Mouse (Mus musculus): Measurements from ENCODE around the gene Ap1b1. TPM values are rescaled to one million over a fixed set of nuclear protein-coding genes. Genes with fewer than 3 reads are reported as not detected.

The Ap1b1 gene
- polyA plus RNA-seq, 1 experiment from 2014 or later: 48.3 TPM

DNA sequence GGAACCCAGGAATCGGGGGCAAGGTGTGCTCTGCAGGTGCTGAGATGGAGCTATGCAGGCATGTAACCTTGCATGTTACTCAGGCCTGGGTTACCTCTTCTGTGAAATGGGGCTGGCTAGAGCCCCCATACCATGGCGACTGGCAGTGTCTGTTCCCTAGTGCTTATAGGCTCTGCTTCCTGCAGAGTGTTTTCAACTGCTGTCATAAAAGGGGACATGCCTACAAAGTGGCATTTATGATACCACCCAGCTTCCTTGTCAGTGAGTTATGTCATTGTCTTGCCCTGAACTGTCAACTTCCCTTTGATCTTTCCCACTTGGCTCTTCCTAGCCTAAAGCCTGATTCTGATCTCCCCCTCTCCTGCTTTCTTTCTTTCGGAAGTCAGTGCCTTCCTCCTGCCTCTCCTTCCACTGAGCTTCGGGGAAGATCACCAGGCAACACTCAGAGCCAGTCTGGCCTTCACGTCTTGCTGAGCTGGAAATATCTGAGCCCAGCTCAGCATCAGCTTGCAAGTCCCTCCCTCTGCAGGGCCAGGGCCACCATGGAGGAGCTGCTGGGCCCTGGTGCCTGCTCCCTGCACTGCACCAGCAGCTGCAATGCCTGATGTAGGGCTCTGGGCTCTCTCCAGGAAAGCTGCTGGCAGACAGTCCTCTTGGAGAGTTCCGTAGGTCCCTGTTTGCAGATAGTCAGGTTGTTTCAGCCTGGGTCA lies 23.4 kb upstream of the Ap1b1 start:
- no peak for ATAC-seq (ENCODE audit: low read depth)
- Histone ChIP-seq H3K27me3 (ENCODE audit: control insufficient read depth, insufficient read depth, low read depth, low read length) (no peaks in the 10 kb centered on the region), H3K9me3 (ENCODE audit: control insufficient read depth, low read length) (no peaks in the 10 kb centered on the region), H3K9ac (ENCODE audit: low read length) (no peak overlapping the region), H3K4me2 (ENCODE audit: low read depth, low read length) (no peak overlapping the region), H3K4me1 (replicated peaks; ENCODE audit: control insufficient read depth, insufficient read depth, low read length) (no peaks in the 10 kb centered on the region), H3K27ac (ENCODE audit: low read length) (no peak overlapping the region), H3K36me3 (ENCODE audit: control insufficient read depth, insufficient read depth, low read length) (no peaks in the 10 kb centered on the region), H3K4me3 (ENCODE audit: low read length) (no peak overlapping the region)
- 47% methylated on average over 6 of the region's 6 CpGs for WGBS

DNA sequence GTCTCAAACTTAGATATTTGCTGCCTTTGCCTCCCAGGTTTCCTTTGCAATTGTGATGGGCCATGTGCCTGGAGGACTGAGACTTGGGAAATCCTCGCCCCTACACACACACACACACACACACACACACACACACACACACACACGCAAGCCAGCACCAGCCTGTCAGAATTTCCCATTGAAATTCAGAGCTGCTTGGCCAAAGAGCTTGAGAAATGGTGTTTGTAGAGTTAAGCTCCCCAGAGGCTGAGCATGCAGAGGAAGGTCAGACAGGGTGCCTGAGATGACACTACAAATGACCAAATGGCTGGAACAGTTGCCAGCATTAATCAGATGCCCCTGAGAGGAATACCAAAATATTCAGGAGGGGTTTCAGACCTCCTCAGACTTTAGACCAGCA lies 20.3 kb upstream of the Ap1b1 start:
- ATAC-seq (ENCODE audit: low read depth): no peak
- Histone ChIP-seq H3K9ac (ENCODE audit: low read length) (no peak overlapping the region), H3K27ac (ENCODE audit: low read length) (no peak overlapping the region), H3K27me3 (ENCODE audit: control insufficient read depth, insufficient read depth, low read depth, low read length) (no peaks in the 10 kb centered on the region), H3K4me3 (ENCODE audit: low read length) (no peak overlapping the region), H3K4me1 (replicated peaks; ENCODE audit: control insufficient read depth, insufficient read depth, low read length) (no peaks in the 10 kb centered on the region), H3K9me3 (ENCODE audit: control insufficient read depth, low read length) (no peaks in the 10 kb centered on the region), H3K36me3 (ENCODE audit: control insufficient read depth, insufficient read depth, low read length) (no peaks in the 10 kb centered on the region), H3K4me2 (ENCODE audit: low read depth, low read length) (no peak overlapping the region)
- 48% methylated on average over 2 of the region's 2 CpGs for WGBS

DNA sequence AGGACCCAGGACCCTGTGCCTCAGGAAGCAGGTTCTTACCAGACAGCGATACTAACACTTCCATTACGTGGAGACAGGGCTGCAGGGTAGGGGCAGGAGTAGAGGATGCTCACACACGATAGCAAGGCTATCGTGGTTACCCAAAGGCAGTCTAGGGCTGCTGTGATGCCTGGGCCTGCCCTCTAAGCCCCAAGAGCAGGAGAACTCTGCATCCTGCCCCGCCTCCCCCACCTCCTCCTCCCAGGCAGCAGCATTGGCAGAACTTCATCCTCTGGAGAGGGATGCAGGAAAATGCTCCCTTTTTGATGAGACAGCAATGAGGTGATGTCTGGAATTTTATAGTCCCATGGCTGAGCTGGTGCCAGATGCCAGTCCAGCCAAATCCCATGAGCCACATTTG lies 19.7 kb upstream of the Ap1b1 start:
- no peaks in the 10 kb centered on the region for H3K9me3 ChIP-seq (ENCODE audit: control insufficient read depth, low read length)
- no peak overlapping the region for H3K27ac ChIP-seq (ENCODE audit: low read length)
- H3K4me3 ChIP-seq (ENCODE audit: low read length): no peak overlapping the region
- no peak overlapping the region for H3K9ac ChIP-seq (ENCODE audit: low read length)
- H3K27me3 ChIP-seq (ENCODE audit: control insufficient read depth, insufficient read depth, low read depth, low read length): no peaks in the 10 kb centered on the region
- no peaks in the 10 kb centered on the region for H3K4me1 ChIP-seq (replicated peaks; ENCODE audit: control insufficient read depth, insufficient read depth, low read length)
- 62% methylated on average over 5 of the region's 5 CpGs for WGBS
- no peak for ATAC-seq (ENCODE audit: low read depth)
- H3K4me2 ChIP-seq (ENCODE audit: low read depth, low read length): no peak overlapping the region
- H3K36me3 ChIP-seq (ENCODE audit: control insufficient read depth, insufficient read depth, low read length): no peaks in the 10 kb centered on the region

DNA sequence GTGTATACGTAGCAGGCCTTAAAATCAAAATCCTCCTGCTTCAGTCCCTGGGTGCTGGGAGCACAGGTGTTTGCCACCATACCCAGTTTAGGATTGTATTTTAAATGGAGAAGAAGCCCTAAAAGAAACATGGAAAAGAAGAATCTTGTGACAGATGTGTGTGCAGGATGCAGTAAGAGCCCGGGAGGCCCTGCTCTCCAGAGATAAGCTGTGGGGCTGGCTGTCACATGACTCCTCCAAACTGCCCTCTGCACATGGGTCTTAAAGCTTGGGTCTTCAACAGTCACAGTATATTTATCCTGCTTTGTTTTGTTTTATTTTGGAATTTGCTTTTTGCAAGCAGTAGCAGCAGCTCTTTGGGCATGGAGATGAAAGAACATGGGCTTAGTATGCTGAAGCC lies 19.1 kb upstream of the Ap1b1 start:
- Histone ChIP-seq H3K27me3 (ENCODE audit: control insufficient read depth, insufficient read depth, low read depth, low read length) (no peaks in the 10 kb centered on the region), H3K4me2 (ENCODE audit: low read depth, low read length) (no peak overlapping the region), H3K9ac (ENCODE audit: low read length) (no peak overlapping the region), H3K4me3 (ENCODE audit: low read length) (no peak overlapping the region), H3K9me3 (ENCODE audit: control insufficient read depth, low read length) (no peaks in the 10 kb centered on the region), H3K36me3 (ENCODE audit: control insufficient read depth, insufficient read depth, low read length) (no peaks in the 10 kb centered on the region), H3K27ac (ENCODE audit: low read length) (no peak overlapping the region), H3K4me1 (replicated peaks; ENCODE audit: control insufficient read depth, insufficient read depth, low read length) (no peaks in the 10 kb centered on the region)
- 52% methylated on average over 2 of the region's 2 CpGs for WGBS
- no peak for ATAC-seq (ENCODE audit: low read depth)

DNA sequence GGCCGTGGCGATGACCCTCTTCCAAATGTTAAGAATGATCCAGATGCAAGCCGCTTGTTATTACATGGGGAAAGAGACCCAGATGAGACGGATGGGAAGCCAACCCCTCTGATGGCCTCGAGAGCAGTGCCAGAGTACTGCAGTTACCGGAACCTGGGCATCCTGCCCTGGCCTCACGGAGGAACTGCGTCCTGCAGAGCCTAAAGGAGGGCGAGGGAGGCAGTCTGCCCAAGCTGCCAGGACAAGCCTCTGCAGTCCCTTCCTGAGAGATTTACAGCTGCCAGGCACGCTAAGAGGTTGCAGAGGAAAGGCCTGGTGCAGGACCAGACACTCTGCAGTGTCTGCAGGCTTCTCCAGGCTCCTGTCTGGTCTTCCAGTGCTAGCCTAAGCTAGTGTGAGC lies 18.2 kb upstream of the Ap1b1 start:
- whole genome bisulfite sequencing: 64% methylated on average over 10 of the region's 10 CpGs
- H3K9ac ChIP-seq (ENCODE audit: low read length): no peak overlapping the region

DNA sequence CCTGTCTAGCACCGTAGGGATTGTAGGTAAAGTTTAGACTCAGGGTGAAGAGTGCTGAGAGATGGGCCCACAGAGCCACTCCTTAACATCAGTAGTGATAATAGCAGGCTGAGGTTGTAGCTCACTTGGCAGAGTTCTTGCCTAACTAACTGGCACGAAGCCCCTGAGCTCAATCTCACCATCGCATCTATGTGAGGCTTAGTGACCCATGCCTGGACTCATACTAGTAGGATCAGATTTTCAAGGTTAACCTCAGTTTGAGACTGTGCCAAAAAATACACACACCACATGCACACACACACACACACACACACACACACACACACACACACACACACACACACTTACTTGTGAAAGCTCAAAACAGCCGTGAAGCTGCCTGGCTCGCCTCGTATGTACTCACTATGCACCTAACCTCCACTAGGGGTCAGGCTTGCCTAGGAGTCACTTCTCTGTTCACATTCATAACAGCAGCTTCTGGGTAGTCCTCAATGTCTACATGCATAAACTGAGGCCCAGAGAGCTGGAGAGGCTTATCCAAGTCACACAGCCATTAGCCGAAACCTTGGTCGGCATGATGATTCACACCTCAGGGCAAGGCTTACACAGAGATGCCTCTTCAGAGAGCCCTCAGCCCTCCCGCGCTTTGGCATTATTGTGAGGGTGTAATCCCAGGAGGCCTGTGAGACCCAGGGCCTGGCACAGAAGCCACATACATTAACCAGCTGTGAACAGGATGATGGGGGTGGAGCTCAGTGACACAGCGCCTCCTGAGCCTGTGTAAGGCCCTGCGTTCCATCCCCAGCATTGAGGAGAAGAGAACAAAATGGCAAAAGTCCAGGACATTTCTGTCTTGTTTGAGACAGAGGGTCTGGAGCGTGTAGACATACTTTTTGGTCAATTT lies 13.4 kb upstream of the Ap1b1 start:
- Histone ChIP-seq H3K27me3 (ENCODE audit: control insufficient read depth, insufficient read depth, low read depth, low read length) (no peaks in the 10 kb centered on the region), H3K9ac (ENCODE audit: low read length) (no peak overlapping the region), H3K9me3 (ENCODE audit: control insufficient read depth, low read length) (no peaks in the 10 kb centered on the region), H3K4me3 (ENCODE audit: low read length) (no peak overlapping the region), H3K4me1 (replicated peaks; ENCODE audit: control insufficient read depth, insufficient read depth, low read length) (0 out of 2 replicates have a peak, but pooled peaks cover 2% of the 10 kb centered on the region), H3K27ac (ENCODE audit: low read length) (0 out of 2 replicates have a peak overlapping the region, but pooled peaks have one; percentile 33), H3K36me3 (ENCODE audit: control insufficient read depth, insufficient read depth, low read length) (no peaks in the 10 kb centered on the region), H3K4me2 (ENCODE audit: low read depth, low read length) (no peak overlapping the region)
- 55% methylated on average over 13 of the region's 13 CpGs for WGBS
- ATAC-seq (ENCODE audit: low read depth): no peak

More for the DNA sequence above, 18.2 kb upstream of the Ap1b1 start:
- no peaks in the 10 kb centered on the region for H3K9me3 ChIP-seq (ENCODE audit: control insufficient read depth, low read length)
- ATAC-seq (ENCODE audit: low read depth): no peak
- no peak overlapping the region for H3K4me3 ChIP-seq (ENCODE audit: low read length)
- 0 out of 2 replicates have a peak overlapping the region, but pooled peaks have one; percentile 12 for H3K27ac ChIP-seq (ENCODE audit: low read length)
- H3K36me3 ChIP-seq (ENCODE audit: control insufficient read depth, insufficient read depth, low read length): no peaks in the 10 kb centered on the region
- H3K4me1 ChIP-seq (replicated peaks; ENCODE audit: control insufficient read depth, insufficient read depth, low read length): no peaks in the 10 kb centered on the region
- no peaks in the 10 kb centered on the region for H3K27me3 ChIP-seq (ENCODE audit: control insufficient read depth, insufficient read depth, low read depth, low read length)
- H3K4me2 ChIP-seq (ENCODE audit: low read depth, low read length): no peak overlapping the region

DNA sequence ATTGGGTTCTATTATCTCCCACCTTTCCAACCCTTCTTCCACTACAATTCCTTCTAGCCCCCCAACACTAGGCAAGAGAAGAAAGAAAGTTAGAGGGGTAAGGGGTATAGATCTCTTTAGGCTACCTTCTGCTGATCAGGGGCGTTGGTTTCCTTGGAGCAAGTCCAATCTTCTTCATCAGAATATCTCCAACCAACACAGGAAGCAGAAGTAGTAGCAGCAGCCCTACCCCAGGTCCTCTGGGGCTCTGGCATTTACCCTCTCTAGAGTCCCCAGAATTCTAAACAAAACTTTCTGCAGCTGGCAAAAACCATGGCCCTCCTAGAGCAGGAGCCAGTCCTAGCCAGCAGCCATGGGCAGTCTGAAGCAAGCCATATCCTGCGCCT lies 12.8 kb upstream of the Ap1b1 start:
- no peak for ATAC-seq (ENCODE audit: low read depth)
- H3K4me1 ChIP-seq (replicated peaks; ENCODE audit: control insufficient read depth, insufficient read depth, low read length): 0 out of 2 replicates have a peak, but pooled peaks cover 2% of the 10 kb centered on the region
- no peak overlapping the region for H3K4me3 ChIP-seq (ENCODE audit: low read length)
- no peak overlapping the region for H3K4me2 ChIP-seq (ENCODE audit: low read depth, low read length)
- no peaks in the 10 kb centered on the region for H3K36me3 ChIP-seq (ENCODE audit: control insufficient read depth, insufficient read depth, low read length)
- H3K9me3 ChIP-seq (ENCODE audit: control insufficient read depth, low read length): no peaks in the 10 kb centered on the region
- 82% methylated on average over 2 of the region's 2 CpGs for WGBS
- H3K27me3 ChIP-seq (ENCODE audit: control insufficient read depth, insufficient read depth, low read depth, low read length): no peaks in the 10 kb centered on the region
- H3K27ac ChIP-seq (ENCODE audit: low read length): peak overlapping the region; percentile 64; the same call in 1 of the 2 replicates
- H3K9ac ChIP-seq (ENCODE audit: low read length): no peak overlapping the region

DNA sequence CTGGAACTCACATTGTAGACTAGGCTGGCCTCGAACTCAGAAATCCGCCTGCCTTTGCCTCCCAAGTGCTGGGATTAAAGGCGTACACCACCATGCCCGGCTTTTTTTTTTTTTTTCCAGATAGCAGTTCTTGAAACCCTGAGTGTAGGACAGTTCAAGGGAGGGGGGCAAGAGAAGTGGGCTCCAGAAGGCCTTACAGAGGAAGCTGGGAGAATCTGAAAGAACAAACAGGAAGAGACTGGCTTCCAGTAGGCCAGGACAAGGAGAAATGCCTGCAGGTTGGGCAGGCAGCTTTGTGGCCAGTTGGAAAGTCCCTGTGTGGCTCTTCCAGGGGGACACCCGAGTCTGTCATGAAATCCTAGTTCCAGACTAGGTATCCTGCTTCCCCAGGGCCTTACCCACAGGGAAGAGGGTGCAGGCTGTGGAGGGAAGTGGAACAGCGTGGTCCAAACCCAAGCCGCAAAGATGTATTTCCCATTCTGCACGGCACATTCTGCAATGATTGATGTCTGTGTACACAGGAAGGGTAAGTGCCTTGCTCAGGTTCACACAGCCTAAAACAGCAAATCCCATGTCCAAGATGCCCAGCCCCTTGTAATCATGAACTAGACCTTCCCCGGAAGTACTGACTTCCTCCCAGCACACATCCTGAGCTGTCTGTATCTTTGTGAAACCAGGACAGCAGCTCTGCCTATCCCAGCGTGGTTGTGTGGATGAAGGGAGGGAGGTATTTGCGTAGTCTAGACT lies 12.1 kb upstream of the Ap1b1 start:
- peak; percentile 79 for ATAC-seq (ENCODE audit: low read depth)
- Histone ChIP-seq H3K4me2 (ENCODE audit: low read depth, low read length) (no peak overlapping the region), H3K4me1 (replicated peaks; ENCODE audit: control insufficient read depth, insufficient read depth, low read length) (0 out of 2 replicates have a peak, but pooled peaks cover 2% of the 10 kb centered on the region), H3K36me3 (ENCODE audit: control insufficient read depth, insufficient read depth, low read length) (no peaks in the 10 kb centered on the region), H3K27me3 (ENCODE audit: control insufficient read depth, insufficient read depth, low read depth, low read length) (no peaks in the 10 kb centered on the region), H3K9ac (ENCODE audit: low read length) (no peak overlapping the region), H3K27ac (ENCODE audit: low read length) (peak overlapping the region; percentile 81), H3K4me3 (ENCODE audit: low read length) (no peak overlapping the region), H3K9me3 (ENCODE audit: control insufficient read depth, low read length) (no peaks in the 10 kb centered on the region)
- WGBS: 43% methylated on average over 11 of the region's 11 CpGs

DNA sequence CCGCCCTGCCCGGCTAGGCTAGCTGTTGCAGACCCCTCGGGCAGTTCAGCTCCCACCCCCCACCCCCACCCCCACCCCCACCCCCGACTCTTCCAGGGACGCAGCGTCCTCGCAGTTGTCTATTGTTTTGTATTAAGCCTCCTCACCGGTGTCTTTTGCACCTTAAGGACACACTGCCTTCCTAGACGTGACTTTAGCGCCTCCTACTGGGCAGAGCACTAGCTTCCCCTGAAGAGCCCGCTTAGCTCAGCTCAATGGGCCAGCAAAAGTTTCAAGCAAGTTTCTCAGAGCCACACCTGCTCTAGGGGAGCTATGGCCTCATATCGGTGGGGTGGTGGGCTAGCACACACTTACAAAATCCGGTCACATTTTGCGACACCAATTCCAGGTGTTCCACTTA lies 11.0 kb upstream of the Ap1b1 start:
- 8% methylated on average over 13 of the region's 14 CpGs for WGBS
- Histone ChIP-seq H3K27ac (ENCODE audit: low read length) (peak overlapping the region; percentile 81), H3K27me3 (ENCODE audit: control insufficient read depth, insufficient read depth, low read depth, low read length) (no peaks in the 10 kb centered on the region), H3K4me1 (replicated peaks; ENCODE audit: control insufficient read depth, insufficient read depth, low read length) (0 out of 2 replicates have a peak, but pooled peaks cover 2% of the 10 kb centered on the region), H3K36me3 (ENCODE audit: control insufficient read depth, insufficient read depth, low read length) (no peaks in the 10 kb centered on the region), H3K4me3 (ENCODE audit: low read length) (no peak overlapping the region), H3K9me3 (ENCODE audit: control insufficient read depth, low read length) (no peaks in the 10 kb centered on the region), H3K9ac (ENCODE audit: low read length) (no peak overlapping the region), H3K4me2 (ENCODE audit: low read depth, low read length) (peak overlapping the region; percentile 36)
- 0 out of 2 replicates have a peak, but pooled peaks have one; percentile 60 for ATAC-seq (ENCODE audit: low read depth)

All from lung, embryonic 16.5 days (tissue).